Mouse (Mus musculus) brain, embryonic 14.5 days (tissue): ENCODE measurements around the gene Mmel1. TPM values are rescaled to one million over a fixed set of nuclear protein-coding genes. Genes with fewer than 3 reads are reported as not detected.

Experiments used
- DNase-seq: peaks from one replicate; pipeline ENCODE4 v3.0.0-alpha.2; 2011; ENCODE audit warnings: low read depth
- CTCF ChIP-seq: fragments of 200-500 bp; IDR thresholded peaks from 2 replicates; pipeline ENCODE4 v1.5.1; 2012; ENCODE audit warnings: inconsistent platforms, mild to moderate bottlenecking, moderate library complexity, borderline replicate concordance; ENCODE audit not compliant: insufficient read depth, insufficient read length; ENCODE audit errors: extremely low read depth
- POLR2A ChIP-seq: fragments of 200-500 bp; IDR thresholded peaks from 2 replicates; pipeline ENCODE4 v1.6.1; 2012; ENCODE audit warnings: mild to moderate bottlenecking, inconsistent platforms, borderline replicate concordance; ENCODE audit not compliant: poor library complexity, insufficient read depth, insufficient read length, severe bottlenecking; ENCODE audit errors: extremely low read depth
- polyA plus RNA-seq: library from polyadenylated mRNA; depleted of rRNA; stranded (reverse); fragments of >200 nt; gene quantifications from 2 replicates; pipeline ENCODE4 v1.2.3, GENCODE M21; 2012; rRNA removed

Mmel1 gene
- polyA plus RNA-seq, 1 experiment: 0.29 TPM

DNA sequence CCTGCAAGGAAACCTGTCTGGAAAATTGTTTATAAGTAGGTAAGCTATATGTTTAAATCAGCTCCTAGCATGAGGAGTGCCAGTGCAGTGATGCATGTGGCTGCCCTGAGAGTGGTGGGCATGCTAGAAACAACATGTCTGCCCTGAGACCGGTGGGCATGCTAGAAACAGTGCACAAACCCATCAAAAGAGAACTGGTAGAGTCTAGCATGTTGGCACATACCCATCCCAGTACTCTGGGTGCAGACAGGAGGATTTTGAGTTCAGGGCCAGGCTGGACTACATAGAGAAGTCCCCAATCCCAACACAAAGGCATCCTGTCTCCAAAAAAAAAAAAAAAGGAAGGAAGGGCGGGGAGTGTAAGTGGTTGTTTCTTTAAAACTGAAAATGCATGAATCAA lies 65.4 kb downstream of the Mmel1 start:
- TF ChIP-seq POLR2A: no peak
- TF ChIP-seq CTCF: no peak
- DNase-seq: no peak

DNA sequence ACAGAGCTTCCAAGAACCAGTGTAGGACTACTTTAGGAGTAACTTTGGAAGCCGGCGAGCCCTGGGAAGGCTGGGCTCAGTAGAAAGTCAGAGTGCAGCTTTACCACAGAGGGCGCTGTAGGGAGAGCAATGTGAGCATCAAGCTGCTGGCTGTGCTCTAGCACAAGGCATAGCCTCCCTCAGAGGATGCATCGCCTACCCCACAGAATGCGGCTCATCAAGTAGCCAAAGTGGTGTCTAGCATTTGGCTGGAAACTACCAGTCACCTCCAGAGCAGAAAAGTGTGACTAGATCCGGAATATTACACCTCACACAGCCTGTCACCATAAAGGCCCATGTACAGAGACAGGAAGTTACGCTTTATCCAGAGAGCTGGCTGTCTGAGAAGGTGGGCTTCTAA lies 66.4 kb downstream of the Mmel1 start:
- DNase-seq: no peak

DNA sequence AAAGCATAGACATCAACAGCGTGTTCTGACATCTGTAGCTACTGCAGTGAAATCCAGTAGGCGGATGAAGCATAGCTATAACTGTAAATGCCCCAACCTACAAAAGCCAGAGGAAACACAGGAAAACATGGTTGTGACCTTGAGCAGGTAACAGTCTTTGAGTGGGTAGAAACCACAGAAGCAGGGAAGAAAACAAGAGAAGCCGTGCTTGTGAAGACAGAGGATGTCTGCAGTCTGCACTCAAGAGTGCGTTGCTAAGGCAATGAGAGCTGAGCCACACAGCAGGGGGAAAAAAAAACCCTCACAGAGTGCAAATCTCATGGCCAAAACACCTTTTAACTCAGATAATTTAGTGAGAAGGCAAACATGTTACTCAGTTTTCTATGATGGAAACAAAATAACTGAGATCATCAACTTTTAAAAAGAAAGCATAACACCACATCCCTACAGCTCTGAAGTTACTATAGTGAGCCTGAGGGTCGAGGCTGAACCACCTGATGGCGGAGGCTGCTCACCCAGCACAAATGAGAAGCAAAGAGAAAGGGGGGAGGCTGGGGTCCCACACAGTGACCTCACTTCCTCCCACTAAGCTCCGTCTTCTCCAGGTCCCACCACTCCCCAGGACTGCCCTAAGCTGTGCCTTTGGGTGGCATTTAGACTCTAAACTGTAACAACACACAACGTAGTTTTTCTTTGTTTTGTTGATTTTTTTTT lies 67.3 kb downstream of the Mmel1 start:
- DNase-seq: peak; percentile 36

More for the DNA sequence above, 66.4 kb downstream of the Mmel1 start:
- TF ChIP-seq CTCF (no peak), POLR2A (no peak)

GRCm38 (mm10) chr4:154937746-154938145 lies 68.4 kb downstream of the Mmel1 start:
- DNase-seq: no peak

More for the DNA sequence above, 67.3 kb downstream of the Mmel1 start:
- TF ChIP-seq CTCF (no peak), POLR2A (no peak)

DNA sequence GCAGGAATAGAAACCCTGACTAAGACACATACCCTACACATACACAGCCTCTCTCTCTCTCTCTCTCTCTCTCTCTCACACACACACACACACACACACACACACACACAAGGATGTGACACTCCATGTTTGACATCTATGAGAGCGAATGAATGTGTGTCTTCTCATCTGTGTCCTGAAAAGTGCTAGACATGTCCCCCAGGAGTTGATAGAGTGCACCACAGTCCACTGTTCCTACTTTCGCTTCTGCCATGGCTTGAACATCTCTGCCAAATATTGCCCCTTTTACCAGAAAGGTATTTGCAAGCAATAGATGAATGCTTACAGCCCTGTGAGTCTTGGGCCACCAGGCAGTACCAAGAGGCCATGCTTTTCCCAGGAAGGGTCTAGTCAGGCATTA lies 70.8 kb downstream of the Mmel1 start:
- TF ChIP-seq CTCF: no peak
- TF ChIP-seq POLR2A: no peak
- DNase-seq: no peak

More at GRCm38 (mm10) chr4:154937746-154938145, 68.4 kb downstream of the Mmel1 start:
- TF ChIP-seq CTCF (no peak), POLR2A (no peak)

- DNase-seq: no peak
Observed at GRCm38 (mm10) chr4:154941831-154942230, 72.4 kb downstream of the Mmel1 start.

GRCm38 (mm10) chr4:154942632-154943322 lies 73.4 kb downstream of the Mmel1 start:
- DNase-seq: no peak
- no peak for TF ChIP-seq POLR2A
- TF ChIP-seq CTCF: no peak

More at GRCm38 (mm10) chr4:154941831-154942230, 72.4 kb downstream of the Mmel1 start:
- no peak for TF ChIP-seq CTCF

GRCm38 (mm10) chr4:154943323-154944039 lies 74.1 kb downstream of the Mmel1 start:
- TF ChIP-seq POLR2A (no peak), CTCF (no peak)
- DNase-seq: no peak

GRCm38 (mm10) chr4:154944121-154944590 lies 74.8 kb downstream of the Mmel1 start:
- TF ChIP-seq POLR2A: no peak
- TF ChIP-seq CTCF: peak; percentile 93
- peak; percentile 96 for DNase-seq

Other genes starting within 250 kb of the Mmel1 start
- gene Prdm16, start 232.7 kb upstream of the Mmel1 start, polyA plus RNA-seq: 8.9 and 10.8 TPM in 2 replicates
- not detected in 2 replicates for gene Actrt2, start 201.7 kb upstream of the Mmel1 start, polyA plus RNA-seq
- gene Ttc34, start 32.1 kb upstream of the Mmel1 start, polyA plus RNA-seq: 0.50 and 1.00 TPM in 2 replicates
- 28.9 and 30.7 TPM in 2 replicates for gene Fam213b, start 29.6 kb downstream of the Mmel1 start, polyA plus RNA-seq
- gene Tnfrsf14, start 59.0 kb downstream of the Mmel1 start, polyA plus RNA-seq: 0.79 and 1.8 TPM in 2 replicates
- 76.0 and 114 TPM in 2 replicates for gene Hes5, start 91.3 kb downstream of the Mmel1 start, polyA plus RNA-seq
- gene Pank4, start 94.5 kb downstream of the Mmel1 start, polyA plus RNA-seq: 68.0 and 95.5 TPM in 2 replicates
- gene Plch2, start 187.2 kb downstream of the Mmel1 start, polyA plus RNA-seq: 33.7 and 37.6 TPM in 2 replicates
- 19.2 and 27.0 TPM in 2 replicates for gene Pex10, start 197.4 kb downstream of the Mmel1 start, polyA plus RNA-seq
- gene Rer1, start 216.8 kb downstream of the Mmel1 start, polyA plus RNA-seq: 84.0 and 95.7 TPM in 2 replicates
- gene Morn1, start 217.0 kb downstream of the Mmel1 start, polyA plus RNA-seq: 8.0 and 12.6 TPM in 2 replicates